Mouse (Mus musculus) stomach, postnatal 0 days (tissue): ENCODE data around the gene 1700029F12Rik.

ENCODE experiments used
- CTCF ChIP-seq: IDR thresholded peaks from 2 replicates; pipeline ENCODE4 v1.5.1; 2016; ENCODE audit warnings: antibody characterized with exemption, low read depth, mild to moderate bottlenecking, moderate library complexity
- EP300 ChIP-seq: optimal IDR thresholded peaks from 2 replicates; pipeline ENCODE3; 2016; ENCODE audit warnings: antibody characterized with exemption

GRCm38 (mm10) chr13:96973318-96973717 is 60.8 kb downstream of the 1700029F12Rik start:
- TF ChIP-seq CTCF: no peak
- no peak for TF ChIP-seq EP300
